Mouse (Mus musculus): ENCODE results near the gene Ank.

Gene Ank

DNA sequence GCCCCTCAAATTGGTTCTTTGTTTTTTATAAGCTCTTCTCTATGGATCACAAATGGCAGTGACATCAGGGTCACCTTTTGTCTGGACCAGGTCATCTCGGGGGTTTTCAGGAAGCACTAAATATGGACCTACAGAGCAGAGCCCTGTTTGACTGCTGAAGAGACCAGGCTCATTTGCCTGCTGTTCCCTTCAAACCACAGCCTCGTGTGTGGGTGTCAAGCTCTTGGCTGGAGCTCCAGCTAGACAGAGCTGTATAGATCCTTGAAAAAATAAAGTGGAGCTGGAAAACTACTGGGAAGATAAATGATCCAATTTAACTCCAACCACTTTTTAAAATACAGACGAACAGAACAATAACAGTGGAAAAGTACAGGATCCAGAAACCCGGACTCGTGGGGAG is 70.3 kb downstream of the Ank start:
- no peak for DNase-seq (ENCODE audit: extremely low read depth, low read depth)

DNA sequence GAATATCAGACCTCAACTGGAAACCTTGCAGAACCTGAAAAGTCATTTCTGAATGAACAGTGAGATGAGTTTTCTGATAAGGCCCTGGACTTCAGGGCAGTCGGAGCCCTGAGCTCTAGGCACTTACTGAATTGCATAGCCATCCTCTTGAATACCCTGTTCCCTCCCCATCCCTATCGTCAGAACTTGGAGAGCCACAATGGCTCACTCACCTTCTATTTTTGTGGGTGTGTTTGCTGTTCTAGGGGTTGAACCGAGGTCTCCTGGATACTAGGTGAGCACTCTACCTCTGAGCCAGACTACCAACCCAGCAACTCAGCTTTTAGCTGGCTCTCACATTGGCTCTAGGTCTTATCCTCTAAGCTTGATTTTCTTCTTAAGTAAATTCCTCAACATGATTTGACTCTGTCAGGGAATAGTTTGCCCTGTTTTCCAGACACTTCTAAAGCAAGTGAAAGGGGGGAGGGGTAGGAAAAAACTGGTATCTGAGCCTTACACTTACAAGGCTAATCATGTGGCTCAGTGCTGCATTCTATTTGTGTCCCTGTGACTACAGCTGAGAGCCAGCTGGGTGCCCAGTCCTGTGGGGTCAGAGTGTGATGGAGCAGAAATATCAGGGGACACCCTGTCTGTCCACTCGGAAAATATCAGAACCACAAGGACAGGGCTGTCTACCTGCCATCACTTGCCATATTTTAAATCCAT is 71.2 kb downstream of the Ank start:
- DNase-seq (ENCODE audit: extremely low read depth, low read depth), result no peak

DNA sequence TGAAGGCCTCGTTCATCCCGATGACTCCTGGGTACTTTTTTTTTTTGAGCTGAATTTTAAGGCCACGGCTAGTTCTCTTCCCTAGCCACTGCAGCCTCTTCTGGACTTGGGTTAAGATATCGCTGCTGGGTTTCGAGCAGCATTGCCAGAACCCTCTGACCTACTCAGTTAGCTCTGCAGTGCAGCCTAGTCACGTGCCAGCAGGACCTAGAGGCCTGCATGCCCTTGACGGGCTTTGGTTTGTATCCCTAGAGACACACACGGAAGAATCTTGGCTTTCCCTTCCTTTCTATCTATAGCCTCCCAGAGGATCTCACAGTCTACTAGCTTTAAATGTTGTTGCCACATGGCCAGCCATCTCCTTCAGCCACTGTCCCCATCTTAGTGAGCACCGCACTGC is 73.3 kb downstream of the Ank start:
- DNase-seq (ENCODE audit: extremely low read depth, low read depth), result no peak

DNA sequence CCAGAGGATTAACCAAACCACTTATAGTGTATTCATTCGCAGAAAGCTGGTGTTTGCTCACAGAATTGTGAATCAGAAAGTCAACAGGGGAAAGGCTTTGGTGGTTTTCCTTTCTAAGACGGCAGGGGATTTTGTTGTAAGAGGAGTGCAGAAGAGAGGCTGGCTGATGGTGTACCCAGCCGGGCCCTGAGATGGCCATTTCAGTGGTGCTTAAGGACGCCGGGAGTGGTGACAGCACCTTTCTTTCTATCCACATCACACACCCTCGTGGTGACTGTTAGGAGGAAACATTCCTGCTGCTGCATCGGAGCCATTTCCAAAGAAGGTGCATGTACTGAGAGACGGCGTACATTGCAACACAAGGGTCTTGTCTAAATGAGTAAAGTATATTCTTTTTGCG is 78.7 kb downstream of the Ank start:
- DNase-seq (ENCODE audit: extremely low read depth, low read depth), result no peak

DNA sequence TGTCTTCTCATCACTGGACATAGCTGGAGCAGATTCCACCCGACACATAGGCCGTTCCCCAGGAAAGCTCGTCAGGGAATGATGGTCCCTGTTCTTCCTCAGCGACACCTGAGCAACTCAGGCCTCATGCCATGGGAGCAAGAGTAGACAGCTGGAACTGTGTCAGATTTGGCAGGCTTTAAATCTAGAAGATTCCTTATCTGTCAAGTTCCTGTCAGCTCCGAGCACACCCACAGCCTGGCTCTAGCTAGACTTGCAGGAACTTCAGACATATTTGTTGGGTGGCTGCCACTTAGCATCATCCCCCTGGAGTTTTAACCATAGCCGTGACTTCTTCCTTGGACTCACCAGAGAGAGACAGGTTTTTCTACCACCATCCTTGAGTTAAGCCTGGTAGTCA is 81.6 kb downstream of the Ank start:
- no peak for DNase-seq (ENCODE audit: extremely low read depth, low read depth)

DNA sequence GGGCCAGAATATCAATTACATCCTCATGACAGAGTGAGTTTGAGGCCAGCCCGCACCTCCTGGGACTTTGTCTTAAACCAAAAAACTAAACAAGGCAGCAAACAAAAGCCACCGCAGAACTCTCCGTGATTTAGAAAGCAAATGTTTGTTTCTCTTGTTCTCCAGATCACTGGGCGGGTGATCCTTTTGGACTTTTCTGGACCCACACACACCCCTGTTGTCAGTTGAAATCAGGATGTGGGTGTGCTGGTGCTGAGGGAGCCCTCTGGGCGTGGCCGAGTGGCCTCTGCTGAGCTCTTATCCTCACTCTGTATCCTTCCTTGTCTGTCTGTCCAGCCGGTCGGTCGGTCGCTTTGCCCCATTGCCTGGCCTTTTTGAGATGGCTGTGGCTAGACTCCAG is 82.6 kb downstream of the Ank start:
- no peak for DNase-seq (ENCODE audit: extremely low read depth, low read depth)

DNA sequence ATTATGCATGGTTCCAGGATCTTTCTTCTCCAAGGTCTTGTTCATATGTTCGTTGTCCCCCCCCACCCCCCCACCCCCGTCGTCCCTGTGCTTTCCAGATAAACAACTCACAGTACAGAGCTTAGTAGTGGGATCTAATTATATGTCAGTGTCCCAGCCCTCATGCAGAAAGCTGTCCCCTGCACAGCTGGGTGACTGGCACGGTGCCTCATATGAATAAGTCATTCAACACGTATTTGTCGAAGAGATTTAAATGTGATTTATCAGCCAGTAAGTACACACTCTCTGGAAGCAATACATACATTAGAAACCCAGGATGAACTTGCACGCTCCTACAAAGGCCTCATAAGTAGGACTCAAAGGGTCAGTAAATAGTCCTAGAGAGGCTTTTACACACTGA is 83.4 kb downstream of the Ank start:
- no peak for DNase-seq (ENCODE audit: extremely low read depth, low read depth)

DNA sequence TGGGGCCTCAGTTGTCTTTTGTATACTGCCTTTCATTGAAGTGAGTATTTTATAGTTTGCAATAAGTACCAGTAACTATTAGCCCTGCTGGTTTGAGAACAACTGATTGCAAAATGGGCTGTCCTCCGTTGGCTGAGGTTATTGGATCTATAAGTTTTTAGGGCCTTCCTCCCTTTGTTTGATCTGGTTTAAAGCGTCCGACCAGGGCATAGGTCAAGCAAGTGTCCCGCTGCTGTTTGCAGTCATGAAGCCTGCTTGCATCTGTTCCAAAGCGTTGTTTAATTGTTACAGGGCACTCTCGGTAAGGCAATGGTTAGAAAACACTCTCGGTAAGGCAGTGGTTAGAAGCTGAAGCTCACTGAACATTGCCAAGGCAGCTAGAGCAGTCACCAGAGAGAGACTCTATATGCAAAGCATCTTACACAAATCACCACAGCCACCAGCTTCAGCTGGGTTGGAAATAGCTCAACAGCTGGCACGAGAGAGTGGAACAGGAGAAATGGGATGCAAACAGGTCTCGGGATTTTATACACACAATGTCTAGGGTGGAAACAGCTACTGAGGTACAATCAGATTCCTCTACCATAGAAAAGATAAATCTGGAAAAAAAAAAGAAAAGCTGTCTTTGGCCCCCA is 84.0 kb downstream of the Ank start:
- DNase-seq (ENCODE audit: extremely low read depth, low read depth), result no peak

DNA sequence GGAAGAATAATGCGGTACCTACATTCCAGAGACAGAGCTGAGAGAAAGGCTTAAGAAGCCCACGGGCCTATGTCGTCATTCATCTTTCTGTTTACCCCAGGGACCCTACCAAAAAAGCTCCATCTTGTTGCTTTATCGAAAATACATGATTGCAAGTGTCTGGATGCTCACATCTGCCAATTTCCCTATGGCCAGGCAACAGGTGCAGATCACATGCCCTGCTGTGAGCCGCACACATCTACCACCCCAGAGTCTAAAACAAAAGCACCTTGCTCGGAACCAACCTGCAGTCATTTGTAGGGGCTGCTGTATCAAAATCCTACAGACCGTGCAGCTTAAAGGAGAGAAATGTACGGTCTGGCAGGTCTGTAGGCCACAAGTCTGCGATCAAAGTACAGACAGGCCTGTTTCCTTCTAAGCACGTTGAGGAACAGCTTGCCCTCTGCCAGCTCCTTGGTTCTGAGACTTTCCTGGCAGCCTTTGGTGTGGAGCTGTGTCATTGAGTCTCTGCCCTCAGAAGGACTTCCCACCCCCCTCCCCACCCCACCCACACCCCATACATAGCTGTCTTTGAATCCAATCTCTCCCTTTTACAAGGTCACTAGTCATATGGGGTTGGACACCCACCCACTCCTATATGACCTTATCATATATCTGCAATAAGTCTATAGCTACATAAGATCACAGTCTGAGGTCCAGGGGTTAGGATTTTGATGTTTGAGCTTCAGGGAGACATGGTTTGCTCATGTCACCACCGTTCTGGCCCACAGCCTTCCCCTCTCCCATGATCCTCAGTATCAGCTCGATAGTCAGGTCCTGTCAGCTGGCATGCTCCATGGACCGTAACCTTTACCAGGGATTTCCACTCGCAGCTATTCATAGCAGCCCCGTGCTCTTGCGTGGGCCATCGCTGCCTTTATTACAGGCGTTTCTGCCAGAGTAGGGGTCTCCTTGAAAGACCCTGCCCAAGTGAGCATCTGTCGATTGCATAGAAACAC is 84.9 kb downstream of the Ank start:
- no peak for DNase-seq (ENCODE audit: extremely low read depth, low read depth)

DNA sequence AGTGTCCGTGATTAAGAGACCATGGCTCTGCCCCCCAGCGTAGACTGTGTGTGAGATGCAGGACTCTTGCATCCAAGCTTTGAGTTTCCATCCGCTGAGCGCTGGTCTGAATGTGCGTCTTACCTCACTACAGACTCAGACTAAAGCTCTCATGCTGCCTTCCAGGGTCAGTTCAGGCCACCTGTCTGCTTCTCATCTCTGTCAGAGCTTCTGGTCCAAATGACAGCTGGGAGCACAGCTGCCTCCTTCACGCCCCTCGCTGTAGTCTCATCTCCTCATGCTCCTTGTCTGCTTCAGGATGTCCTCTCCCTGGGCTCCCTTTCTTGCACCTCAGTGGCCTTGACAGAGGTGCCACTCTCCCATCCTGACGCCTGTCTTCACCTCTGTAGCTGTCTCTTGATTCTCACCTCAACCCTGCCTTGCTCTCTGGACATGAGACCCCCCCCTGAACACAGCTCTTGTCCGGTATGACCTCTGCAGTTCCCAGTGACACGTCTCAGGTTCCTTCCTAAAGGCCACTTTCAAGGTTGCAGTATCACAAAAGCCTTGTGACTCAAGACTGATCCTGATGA is 85.7 kb downstream of the Ank start:
- DNase-seq (ENCODE audit: extremely low read depth, low read depth), result no peak

DNA sequence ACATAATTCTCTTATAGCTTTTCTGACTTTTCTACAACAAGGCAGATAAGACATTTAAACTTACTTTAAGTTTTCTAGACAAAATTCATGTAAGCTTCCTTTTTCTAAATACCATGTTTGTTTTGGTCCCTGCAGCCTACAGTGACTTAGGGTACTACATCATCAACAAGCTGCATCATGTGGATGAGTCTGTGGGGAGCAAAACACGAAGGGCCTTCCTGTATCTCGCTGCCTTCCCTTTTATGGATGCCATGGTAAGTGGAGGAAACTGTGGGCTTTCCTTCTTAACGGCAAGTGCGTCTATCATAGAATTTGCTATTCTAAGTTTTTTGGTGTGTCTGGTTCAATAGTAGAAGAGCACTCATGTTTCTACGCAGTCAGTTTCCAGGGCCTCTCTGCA is 87.1 kb downstream of the Ank start:
- no peak for DNase-seq (ENCODE audit: extremely low read depth, low read depth)

DNA sequence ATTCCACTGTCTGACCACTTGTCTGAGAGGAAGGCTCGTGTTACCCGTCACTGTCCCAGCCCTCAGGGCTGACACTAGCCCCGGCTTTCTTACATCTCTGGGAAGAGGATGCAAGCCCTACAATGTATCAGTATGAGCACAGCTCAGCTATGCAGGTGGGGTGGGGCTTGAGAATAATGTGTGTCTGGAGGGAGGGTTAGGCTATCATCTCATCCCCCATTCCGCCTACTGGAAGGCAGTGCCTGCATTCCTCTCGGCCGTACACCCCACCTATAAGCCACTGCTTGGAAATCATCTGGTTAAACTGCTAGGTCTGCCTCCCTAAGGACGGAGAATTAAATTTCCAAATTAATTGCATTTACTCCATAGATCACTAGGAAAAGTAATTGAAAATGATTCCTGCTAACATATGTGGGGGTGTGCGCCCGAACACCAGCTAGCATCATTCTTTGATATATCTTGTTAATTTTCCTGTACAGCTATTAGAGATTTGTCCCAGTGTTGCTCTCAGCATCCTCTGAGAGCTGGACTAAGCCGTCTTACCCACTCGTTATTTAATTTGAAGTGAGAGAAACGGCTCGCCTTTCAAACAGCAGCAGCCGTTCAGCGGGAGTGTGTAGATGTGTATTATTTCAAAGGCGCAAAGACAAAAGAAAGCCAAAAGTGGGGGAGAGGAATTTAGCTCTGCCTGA is 92.1 kb downstream of the Ank start:
- no peak for DNase-seq (ENCODE audit: extremely low read depth, low read depth)

DNA sequence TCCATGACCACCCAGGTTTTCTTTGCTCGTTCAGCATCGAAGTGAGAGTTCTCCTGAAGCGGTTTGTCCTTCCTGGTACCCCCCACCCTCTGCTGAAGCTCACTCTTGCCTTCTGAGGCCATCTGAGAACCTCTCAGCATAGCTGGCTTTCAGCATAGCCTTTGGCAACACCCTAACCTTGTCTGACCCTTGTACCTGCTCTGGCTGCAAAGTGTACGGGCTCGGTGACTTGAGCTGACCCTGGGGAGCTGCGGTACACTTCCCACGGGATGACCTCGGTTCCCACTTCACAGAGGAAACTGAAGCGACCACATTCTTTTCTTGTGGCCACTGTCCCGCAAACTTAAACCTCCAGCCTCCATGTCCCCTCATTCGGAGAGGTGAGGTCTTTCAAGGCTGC is 93.8 kb downstream of the Ank start:
- DNase-seq (ENCODE audit: extremely low read depth, low read depth), result no peak

DNA sequence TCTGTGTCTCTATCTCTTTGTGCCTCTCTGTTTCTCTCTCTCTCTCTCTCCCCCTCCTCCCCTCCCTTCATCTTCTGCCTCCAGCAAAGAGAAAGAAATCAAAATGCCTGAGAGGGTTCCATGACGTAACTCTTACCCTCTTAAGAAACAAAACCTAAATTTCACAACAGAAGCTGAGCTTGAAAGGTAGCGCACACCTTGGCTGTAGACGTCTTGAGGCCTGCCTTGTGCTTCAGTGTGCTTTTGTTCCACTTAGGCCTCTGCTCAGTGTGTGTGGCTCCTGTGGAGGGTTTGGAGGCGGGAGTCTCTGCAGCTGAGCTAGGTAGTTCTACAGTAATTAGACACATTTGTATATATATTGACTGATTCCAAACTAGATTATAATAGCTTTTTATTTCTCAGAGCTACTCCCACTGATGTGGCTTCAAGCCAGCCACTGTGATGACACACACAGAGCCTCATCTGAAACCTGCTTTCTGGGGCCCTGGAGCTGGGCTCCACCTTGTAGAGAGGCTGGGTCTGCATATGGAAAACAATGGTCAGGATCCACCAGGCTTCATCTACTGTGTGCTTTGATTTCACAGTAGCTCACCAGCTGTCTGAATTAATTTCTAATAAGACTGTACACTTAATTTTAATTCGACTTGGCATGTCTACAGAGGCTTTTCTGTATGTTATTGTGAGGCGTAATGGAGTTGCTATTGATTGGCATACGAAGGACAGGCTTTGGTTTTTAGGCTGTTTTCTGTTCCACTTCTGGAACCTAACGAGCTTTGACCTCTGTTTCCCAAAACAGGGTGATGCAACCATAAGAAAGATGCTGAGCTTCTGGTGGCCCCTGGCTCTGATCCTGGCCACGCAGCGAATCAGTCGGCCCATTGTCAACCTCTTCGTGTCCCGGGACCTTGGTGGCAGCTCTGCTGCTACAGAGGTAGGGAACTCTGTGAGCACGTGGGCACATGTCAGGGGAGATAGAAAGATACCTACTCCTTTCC is 97.9 kb downstream of the Ank start:
- no peak for DNase-seq (ENCODE audit: extremely low read depth, low read depth)

DNA sequence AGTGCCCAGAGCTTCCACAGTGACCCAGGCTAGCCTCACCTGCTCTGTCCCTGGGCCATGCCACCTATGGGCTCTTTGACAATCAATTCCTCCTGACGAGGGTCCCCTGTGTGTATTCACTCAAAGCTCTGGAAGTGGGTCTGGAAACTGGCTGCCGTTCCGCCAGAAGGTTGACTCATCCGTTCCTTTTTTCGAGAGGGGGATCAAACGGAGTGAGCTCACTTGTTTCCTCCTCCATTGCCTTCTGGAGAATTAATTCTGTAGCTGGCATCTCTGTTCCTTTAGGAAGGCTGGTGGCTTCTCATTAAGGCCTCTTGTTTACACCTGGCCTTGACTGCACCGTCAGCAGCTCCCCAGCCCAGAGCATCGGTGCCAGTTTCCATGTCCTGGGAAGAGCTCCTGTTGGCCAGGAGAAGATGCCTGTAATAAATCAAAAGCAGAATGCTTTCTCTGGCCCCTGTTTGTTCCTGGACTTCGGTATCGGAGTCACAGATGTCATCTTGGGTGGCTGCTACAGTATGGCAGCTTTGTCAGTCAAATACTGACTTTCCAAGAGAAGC is 99.2 kb downstream of the Ank start:
- DNase-seq (ENCODE audit: extremely low read depth, low read depth), result no peak

DNA sequence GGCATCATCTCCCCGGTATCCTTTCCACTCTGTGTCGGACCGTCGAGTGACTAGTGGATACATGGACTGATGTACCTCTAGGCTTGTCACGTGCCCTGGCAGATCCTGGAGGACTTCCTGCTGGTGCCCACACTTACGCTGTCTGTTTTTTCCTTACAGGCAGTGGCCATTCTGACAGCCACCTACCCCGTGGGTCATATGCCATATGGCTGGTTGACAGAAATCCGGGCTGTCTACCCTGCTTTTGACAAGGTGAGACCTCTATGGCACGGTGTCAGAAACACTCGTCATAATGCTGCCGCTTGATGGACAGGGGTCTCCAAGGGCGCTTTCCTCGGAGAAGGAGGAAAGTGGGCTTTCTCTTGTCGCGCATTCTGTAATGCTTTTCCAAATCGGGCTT is 100.9 kb downstream of the Ank start:
- DNase-seq (ENCODE audit: extremely low read depth, low read depth), result no peak

DNA sequence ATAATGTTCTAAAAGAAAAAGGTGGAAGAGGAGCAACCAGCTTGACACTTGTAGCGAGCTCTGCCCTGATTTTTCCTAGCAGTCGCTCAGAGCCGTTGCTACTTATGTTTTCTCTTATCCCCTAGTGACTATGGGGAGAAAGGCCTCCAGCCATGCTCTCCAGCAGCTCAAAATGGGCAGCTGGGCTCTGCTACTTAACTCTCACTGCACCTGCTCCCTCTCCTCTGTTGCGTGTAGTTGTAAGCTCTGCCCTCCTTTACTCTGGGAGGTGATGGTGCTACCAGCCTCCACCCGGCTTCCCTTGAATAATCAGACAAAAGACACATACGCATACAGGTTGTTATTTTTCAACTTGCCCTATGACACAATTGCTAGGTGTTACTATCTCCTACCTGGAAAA is 101.9 kb downstream of the Ank start:
- no peak for DNase-seq (ENCODE audit: extremely low read depth, low read depth)

DNA sequence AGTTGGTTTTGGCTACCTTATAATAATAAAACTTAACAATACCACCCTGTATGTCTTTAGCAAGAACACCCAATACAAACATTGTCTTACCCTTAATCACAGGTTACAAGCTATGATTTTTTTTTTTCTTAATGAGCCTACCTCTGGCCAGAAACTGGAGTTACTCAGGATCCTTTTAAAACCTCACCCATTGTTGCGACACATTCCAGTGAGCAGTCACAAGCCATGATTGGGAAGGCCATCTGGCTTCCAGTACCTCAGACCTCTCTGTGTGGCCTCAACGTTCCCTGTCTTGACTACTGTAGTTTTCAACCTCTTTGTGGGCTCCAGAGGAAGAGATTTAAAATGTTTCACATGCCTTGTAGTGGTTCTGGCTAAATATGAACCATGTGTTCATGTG is 103.4 kb downstream of the Ank start:
- no peak for DNase-seq (ENCODE audit: extremely low read depth, low read depth)

DNA sequence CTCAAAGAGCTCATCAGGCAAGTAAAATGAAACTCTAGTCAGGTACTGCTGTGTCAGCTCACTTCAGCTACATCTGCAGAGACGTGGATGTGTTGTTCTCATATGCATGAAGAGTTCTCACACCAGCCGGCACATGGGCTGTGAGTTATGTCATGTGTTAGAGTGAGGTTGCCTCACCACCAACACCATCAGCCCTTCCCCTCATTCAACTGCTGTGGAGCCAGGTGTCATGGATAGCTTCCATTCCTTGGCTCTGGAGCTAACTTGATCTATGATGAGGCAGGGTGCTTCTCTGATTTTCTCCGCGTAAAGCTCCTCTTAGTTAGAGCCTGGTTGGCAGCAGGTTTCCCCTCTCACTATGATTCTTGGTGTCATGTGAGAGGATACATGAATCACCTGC is 103.9 kb downstream of the Ank start:
- no peak for DNase-seq (ENCODE audit: extremely low read depth, low read depth)

DNA sequence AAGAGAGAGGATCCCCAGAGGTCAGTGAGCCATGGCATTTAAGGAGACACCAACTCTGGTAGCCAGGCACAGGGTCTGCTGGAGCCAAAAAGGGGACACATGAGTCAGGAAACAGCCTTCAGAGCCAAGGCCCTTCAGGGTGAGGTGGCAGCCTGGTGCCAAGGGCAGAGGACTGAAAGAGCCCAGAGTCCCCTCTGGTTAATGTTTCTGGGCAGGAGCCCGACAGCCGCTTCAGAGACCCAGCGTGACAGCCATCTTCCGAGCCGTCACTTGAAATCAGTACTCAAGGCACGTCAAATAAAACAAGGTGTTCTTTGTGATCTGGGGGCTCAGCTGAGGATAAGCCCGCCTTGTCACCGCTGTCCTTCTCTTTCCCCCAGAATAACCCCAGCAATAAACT is 104.7 kb downstream of the Ank start:
- DNase-seq (ENCODE audit: extremely low read depth, low read depth), result no peak

All from MEL-GATA-1-ER (cell line).